Mouse (Mus musculus): ENCODE data around the gene Lmf2.
A peak's percentile ranks its signal among the peaks of the same experiment; 100 is the strongest.

The Lmf2 gene

GRCm38 (mm10) chr15:89355241-89356187 lies at the start of gene Lmf2, which contains the start of gene Ncaph2:
Gene Lmf2 (minus strand): TSS chr15:89355659.
Gene Ncaph2 (plus strand): TSS chr15:89355719.
- DNase-seq = peak; percentile 93

GRCm38 (mm10) chr15:89404831-89405623 lies 49.6 kb upstream of the Lmf2 start:
- no peak for DNase-seq

- no peak for DNase-seq
Measured at GRCm38 (mm10) chr15:89402471-89402870, 47.0 kb upstream of the Lmf2 start.

- DNase-seq = no peak
Measured at GRCm38 (mm10) chr15:89399716-89400115, 44.3 kb upstream of the Lmf2 start.

GRCm38 (mm10) chr15:89398146-89398545 lies 42.7 kb upstream of the Lmf2 start:
- DNase-seq = no peak

GRCm38 (mm10) chr15:89396883-89397282 lies 41.4 kb upstream of the Lmf2 start:
- DNase-seq = no peak

- DNase-seq = no peak
Measured at GRCm38 (mm10) chr15:89390081-89390480, 34.6 kb upstream of the Lmf2 start.

GRCm38 (mm10) chr15:89387127-89387526 lies 31.7 kb upstream of the Lmf2 start:
- DNase-seq = no peak

- no peak for DNase-seq
Measured at GRCm38 (mm10) chr15:89384617-89385016, 29.2 kb upstream of the Lmf2 start, which contains the start of gene Klhdc7b. Gene Klhdc7b (plus strand): TSS chr15:89384917.

- DNase-seq = peak; percentile 78
Measured at GRCm38 (mm10) chr15:89379429-89379828, 24.0 kb upstream of the Lmf2 start.

- DNase-seq = peak; percentile 91
Measured at GRCm38 (mm10) chr15:89378831-89379401, 23.5 kb upstream of the Lmf2 start, which contains the start of gene Odf3b. Gene Odf3b (minus strand): TSS chr15:89379282.

- peak; percentile 69 for DNase-seq
Measured at GRCm38 (mm10) chr15:89377938-89378828, 22.7 kb upstream of the Lmf2 start.

GRCm38 (mm10) chr15:89377362-89377761 lies 21.9 kb upstream of the Lmf2 start:
- peak; percentile 54 for DNase-seq

GRCm38 (mm10) chr15:89376957-89377356 lies 21.5 kb upstream of the Lmf2 start, which contains the start of gene Tymp:
Gene Tymp (minus strand): TSS chr15:89377039.
- DNase-seq = no peak

GRCm38 (mm10) chr15:89376040-89376439 lies 20.6 kb upstream of the Lmf2 start:
- no peak for DNase-seq

GRCm38 (mm10) chr15:89374801-89375534 lies 19.5 kb upstream of the Lmf2 start:
- no peak for DNase-seq

GRCm38 (mm10) chr15:89374340-89374739 lies 18.9 kb upstream of the Lmf2 start:
- no peak for DNase-seq

- peak; percentile 90 for DNase-seq
Measured at GRCm38 (mm10) chr15:89373762-89374248, 18.3 kb upstream of the Lmf2 start, which contains the start of gene Sco2. Gene Sco2 (minus strand): TSS chr15:89373846.

GRCm38 (mm10) chr15:89373027-89373761 lies 17.7 kb upstream of the Lmf2 start:
- peak; percentile 85 for DNase-seq

GRCm38 (mm10) chr15:89372536-89372935 lies 17.1 kb upstream of the Lmf2 start:
- no peak for DNase-seq

Data from cerebellum, adult 11-12 months (tissue).